Mouse (Mus musculus): ENCODE results near the gene Topaz1. TPM values are rescaled to one million over a fixed set of nuclear protein-coding genes. Genes with fewer than 3 reads are reported as not detected.
"Not testable (repeated sequence)": the region's sequence is repeated elsewhere in the genome, so short reads cannot be mapped to it uniquely, and the experiment has no call there.

Topaz1 gene
- total RNA-seq, 2 experiments from 2014 or later, result not detected

DNA sequence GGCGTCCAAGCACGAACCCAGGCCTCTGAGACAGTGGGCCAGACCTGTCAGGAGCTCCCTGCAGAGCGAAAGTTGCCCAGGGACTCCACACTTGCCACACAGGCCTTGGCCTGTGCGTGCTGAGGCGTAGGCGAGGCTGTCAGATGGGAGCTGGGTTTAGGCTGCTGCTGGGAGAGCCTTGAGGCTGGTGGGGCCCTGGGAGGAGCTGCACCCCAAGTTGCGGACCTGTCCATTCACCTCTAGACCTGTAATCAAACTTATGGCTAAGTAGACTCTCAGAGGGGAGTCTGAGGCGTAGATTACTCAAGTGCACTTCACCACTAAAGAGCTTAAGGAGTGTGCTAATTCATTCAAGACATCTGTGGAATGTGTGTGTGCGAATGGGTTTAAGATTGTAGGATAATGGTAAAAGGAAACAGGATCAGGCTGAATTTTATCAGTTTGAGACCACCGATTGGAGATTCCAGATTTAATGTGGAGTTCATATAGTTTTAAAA is 58.7 kb downstream of the Topaz1 start:
- no peak for DNase-seq
- intact Hi-C loops (cut with DNase I; ENCODE audit: low total_unique reads), result no loop called here

DNA sequence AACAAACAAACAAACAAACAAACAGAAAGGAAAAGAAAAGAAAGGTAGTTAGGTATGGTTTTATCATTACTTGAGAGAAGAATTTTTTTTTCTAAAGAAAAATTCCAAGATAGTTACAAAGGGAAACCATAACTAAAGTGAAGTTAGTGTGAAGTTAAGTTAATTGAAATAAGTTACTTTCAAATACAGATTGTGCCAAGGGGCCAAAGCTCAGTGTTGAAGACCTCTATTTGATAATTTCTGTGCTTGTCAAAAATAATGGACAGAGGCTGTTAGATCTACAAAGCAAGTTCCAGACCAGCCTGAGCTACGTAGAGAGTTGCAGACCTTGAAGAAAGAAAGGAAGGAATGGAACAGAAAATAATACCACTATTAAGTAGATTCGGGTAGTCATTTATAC is 60.0 kb downstream of the Topaz1 start:
- intact Hi-C loops (cut with DNase I; ENCODE audit: low total_unique reads), result no loop called here
- no peak for DNase-seq

- peak; percentile 11 for DNase-seq
- intact Hi-C loops (cut with DNase I; ENCODE audit: low total_unique reads), result no loop called here
Measured at GRCm38 (mm10) chr9:122810212-122810611, 63.1 kb downstream of the Topaz1 start.

DNA sequence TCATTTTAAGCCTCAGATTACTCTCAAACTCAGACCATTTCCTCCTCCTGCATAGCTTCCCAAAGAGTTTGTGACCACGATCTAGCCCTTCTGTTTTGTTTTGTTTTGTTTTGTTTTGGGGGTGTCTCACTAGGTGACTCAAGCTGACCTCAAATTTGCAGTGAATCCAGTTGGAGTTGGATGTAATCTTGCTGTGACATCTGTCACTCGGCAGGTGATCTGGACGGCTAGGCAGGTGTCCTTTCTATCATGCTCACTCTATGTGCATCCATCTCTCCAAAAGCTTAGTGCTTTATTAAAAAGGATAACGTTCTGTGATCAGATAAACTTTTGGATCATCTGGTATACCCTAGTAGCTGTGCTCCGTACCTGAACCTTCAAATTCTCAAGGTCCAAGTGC is 65.2 kb downstream of the Topaz1 start:
- intact Hi-C loops (cut with DNase I; ENCODE audit: low total_unique reads), result no loop called here
- DNase-seq, result no peak

- intact Hi-C loops (cut with DNase I; ENCODE audit: low total_unique reads), result no loop called here
- DNase-seq, result no peak
Measured at GRCm38 (mm10) chr9:122814775-122815174, 67.6 kb downstream of the Topaz1 start.

DNA sequence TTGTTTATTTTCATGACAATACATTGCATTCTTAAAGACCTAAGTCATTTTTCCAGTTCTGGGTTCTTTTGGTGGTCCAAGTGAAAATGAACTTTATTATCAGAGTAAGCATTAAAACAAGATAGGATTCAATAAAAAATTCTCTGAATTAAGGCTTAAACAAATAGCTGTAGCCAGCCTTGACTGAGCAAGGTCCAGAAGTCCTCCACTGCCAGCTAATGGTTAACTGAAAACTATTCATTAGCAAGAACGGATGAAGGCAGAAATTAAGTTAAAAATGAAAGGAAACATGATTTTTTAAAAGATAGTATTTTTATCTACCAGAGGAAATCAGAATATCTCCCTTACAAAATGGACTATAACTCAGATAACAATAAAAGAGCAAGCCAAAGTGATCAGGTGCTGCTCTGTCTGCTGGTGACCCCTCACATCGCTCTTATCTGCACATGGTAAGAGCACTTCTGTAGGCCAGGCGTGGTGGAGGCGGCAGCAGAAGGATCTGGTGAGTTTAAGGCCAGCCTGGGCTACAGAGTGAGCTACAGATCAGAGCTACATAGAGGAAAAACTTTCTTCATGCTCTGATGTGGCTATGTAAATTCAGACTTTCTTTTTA is 68.2 kb downstream of the Topaz1 start:
- no peak for DNase-seq
- intact Hi-C loops (cut with DNase I; ENCODE audit: low total_unique reads), result no loop called here

- no peak for DNase-seq
- intact Hi-C loops (cut with DNase I; ENCODE audit: low total_unique reads), result no loop called here
Measured at GRCm38 (mm10) chr9:122823374-122824017, 76.3 kb downstream of the Topaz1 start.

DNA sequence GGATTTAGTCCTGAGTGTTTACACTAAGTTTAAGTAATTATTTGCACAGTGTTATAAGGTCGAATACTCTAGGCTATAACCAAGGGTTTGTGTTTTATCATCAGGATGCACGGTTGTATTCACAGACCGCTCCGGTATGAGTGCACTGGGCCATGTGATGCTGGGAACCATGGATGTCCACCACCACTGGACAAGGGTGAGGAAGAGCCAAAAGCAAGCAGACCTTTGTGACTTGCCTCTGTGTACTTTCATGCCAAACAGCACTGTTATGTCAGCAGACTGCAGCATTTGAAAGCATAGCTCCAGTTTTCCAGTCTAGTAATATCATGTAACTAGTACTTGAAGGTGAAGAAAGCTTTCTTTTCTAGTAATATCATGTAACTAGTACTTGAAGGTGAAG is 79.6 kb downstream of the Topaz1 start:
- intact Hi-C loops (cut with DNase I; ENCODE audit: low total_unique reads), result no loop called here

GRCm38 (mm10) chr9:122829826-122830380 is 82.8 kb downstream of the Topaz1 start:
- intact Hi-C loops (cut with DNase I; ENCODE audit: low total_unique reads), result no loop called here
- no peak for DNase-seq

More for the DNA sequence above, 79.6 kb downstream of the Topaz1 start:
- DNase-seq, result no peak

- DNase-seq, result no peak
- intact Hi-C loops (cut with DNase I; ENCODE audit: low total_unique reads), result no loop called here
Measured at GRCm38 (mm10) chr9:122836126-122836525, 89.0 kb downstream of the Topaz1 start.

- peak; percentile 38 for DNase-seq
- intact Hi-C loops (cut with DNase I; ENCODE audit: low total_unique reads), result no loop called here
Measured at GRCm38 (mm10) chr9:122836790-122837189, 89.6 kb downstream of the Topaz1 start.

- DNase-seq, result no peak
- intact Hi-C loops (cut with DNase I; ENCODE audit: low total_unique reads), result no loop called here
Measured at GRCm38 (mm10) chr9:122837216-122837615, 90.1 kb downstream of the Topaz1 start.

DNA sequence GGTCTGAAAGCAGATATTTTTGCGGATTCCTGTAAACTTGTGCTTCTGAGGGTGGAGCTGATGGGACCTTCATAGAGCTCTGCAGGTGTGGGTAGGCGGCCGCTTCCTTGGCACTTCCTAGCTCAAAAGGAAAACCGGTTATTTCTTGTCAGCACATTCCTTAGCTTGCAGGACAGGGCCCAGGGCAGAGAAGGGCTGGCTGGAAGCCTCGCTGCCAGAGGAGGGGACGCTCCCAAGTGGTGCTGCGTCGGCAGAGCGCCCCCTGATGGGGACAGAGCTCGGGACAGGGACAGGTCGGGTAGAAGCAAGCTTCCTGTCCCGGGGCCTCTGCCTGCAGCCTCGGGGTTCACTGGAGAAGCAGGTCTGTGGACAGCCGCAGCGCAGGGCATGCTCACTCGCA is 90.5 kb downstream of the Topaz1 start:
- peak; percentile 34 for DNase-seq
- intact Hi-C loops (cut with DNase I; ENCODE audit: low total_unique reads), result no loop called here

DNA sequence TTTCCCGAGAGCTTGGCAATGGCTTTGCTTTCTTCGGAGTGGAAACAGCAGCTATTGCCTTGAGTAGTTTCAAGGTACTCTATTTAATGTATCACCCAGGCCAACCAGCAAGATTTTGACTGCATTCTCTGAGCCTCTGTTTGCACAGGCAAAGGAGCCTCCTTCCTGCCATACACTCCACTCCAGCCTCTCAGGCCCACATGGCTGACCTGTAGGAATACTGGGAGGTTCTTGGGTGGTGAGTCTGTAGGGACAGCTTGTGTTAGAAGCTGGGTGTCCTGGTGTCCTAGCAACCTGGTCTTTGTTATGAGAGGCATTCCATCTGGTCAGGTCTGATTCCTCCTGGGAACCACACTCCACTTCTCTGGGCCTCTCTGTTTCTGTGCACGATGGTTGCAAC is 96.6 kb downstream of the Topaz1 start, which contains the start of gene Gm35549:
Gm35549 (minus strand) TSS at position 276 of the 400 bp plus-strand sequence.
- intact Hi-C loops (cut with DNase I; ENCODE audit: low total_unique reads), result no loop called here
- DNase-seq, result no peak

GRCm38 (mm10) chr9:122845621-122846020 is 98.5 kb downstream of the Topaz1 start:
- intact Hi-C loops (cut with DNase I; ENCODE audit: low total_unique reads), result no loop called here
- DNase-seq, result no peak

DNA sequence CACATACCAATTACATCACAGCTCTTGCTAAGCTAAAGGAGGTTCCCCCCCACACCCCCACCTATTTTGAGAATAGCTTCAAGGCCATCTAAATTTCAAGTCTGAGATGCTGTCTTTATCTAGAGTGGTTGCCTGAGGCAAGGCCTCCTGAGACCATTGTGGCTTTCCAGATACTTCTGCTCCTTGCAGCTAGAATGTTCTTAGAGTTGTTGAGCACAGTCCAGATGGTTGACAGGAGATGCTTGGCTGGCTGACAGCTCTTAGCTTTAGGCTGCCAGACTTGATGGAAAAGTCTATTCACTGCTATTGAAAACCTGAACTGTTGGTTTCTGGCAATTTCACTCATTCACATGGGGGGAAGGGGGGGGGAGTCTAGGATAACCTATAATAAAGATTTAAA is 99.0 kb downstream of the Topaz1 start:
- intact Hi-C loops (cut with DNase I; ENCODE audit: low total_unique reads), result no loop called here
- peak; percentile 7 for DNase-seq

- intact Hi-C loops (cut with DNase I; ENCODE audit: low total_unique reads); DNase-seq: not testable (repeated sequence)
Measured at GRCm38 (mm10) chr9:122847811-122848311, 100.7 kb downstream of the Topaz1 start.
